Comparison of ENCODE assay signal across 16 mouse cellular contexts in the genomic region with DNA sequence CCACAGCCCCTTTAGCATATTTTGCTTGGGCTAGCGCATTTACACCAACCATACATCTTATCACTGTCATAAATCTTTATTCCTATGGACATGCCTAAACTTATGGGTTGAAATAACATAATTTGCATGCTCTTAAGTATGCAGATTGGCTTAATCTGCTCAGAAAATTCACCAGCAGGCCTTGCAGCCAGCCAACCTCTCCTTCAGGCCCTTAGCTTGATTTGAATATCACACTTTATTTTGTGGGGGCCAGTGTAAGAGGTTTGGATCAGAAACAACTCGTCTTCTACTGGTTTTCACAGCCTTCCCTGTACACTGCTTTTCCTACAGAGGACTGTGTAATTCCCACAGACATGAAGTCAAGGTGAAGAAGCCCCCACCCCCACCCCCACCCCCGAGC.
"Had no signal": no experiment of that assay in that cellular context is flagged by ENCODE, and none has a peak within 500 bp of the region (broad histone marks: within the 10 kb centered on the region; RNA-seq: fewer than 3 reads in every experiment).

No protein-coding gene starts in this region.

- H3K9ac ChIP-seq: neural tube, embryonic 13.5 days; neural tube, embryonic 15.5 days; stomach, embryonic 15.5 days had no signal

- H3K27me3 ChIP-seq: neural tube, embryonic 13.5 days; neural tube, embryonic 15.5 days; stomach, embryonic 15.5 days had no signal

- H3K36me3 ChIP-seq: neural tube, embryonic 13.5 days; neural tube, embryonic 15.5 days; stomach, embryonic 15.5 days had no signal

- H3K4me2 ChIP-seq: neural tube, embryonic 13.5 days; neural tube, embryonic 15.5 days; stomach, embryonic 15.5 days had no signal

- H3K4me1 ChIP-seq: stomach, embryonic 15.5 days had no signal

- H3K27ac ChIP-seq: neural tube, embryonic 13.5 days; neural tube, embryonic 15.5 days; stomach, embryonic 15.5 days; stomach, postnatal 0 days had no signal

- DNase-seq: retina, postnatal 1 day; right cerebral cortex, adult 18-20 months; right cerebral cortex, postnatal 14 days; right cerebral cortex, postnatal 25 days; right cerebral cortex, postnatal 4 days; spleen, adult 18-20 months; thymus, adult 18-20 months; thymus, adult 2 months; thymus, postnatal 14 days; thymus, postnatal 25 days; thymus, postnatal 36 days; thymus, postnatal 4 days had no signal

- H3K4me3 ChIP-seq: neural tube, embryonic 13.5 days; neural tube, embryonic 15.5 days; stomach, embryonic 15.5 days had no signal

- H3K9me3 ChIP-seq: neural tube, embryonic 13.5 days; neural tube, embryonic 15.5 days; stomach, embryonic 15.5 days had no signal
